Mouse (Mus musculus) heart, postnatal 0 days (tissue): Measurements from ENCODE around the gene Gm3839.

Experiments used
- CTCF ChIP-seq: IDR thresholded peaks from 2 replicates; pipeline ENCODE4 v1.5.1; 2016; ENCODE audit warnings: antibody characterized with exemption, control low read depth, low read depth
- EP300 ChIP-seq: IDR thresholded peaks from 2 replicates; pipeline ENCODE4 v1.6.1; 2016; ENCODE audit warnings: antibody characterized with exemption, low read depth

GRCm38 (mm10) chr14:11329993-11330392 lies 26.5 kb downstream of the Gm3839 start:
- TF ChIP-seq EP300 (no peak), CTCF (peak; percentile 43)
